Mouse (Mus musculus) neural tube, embryonic 11.5 days (tissue): ENCODE results near the gene Trem1. TPM values are rescaled to one million over a fixed set of nuclear protein-coding genes. Genes with fewer than 3 reads are reported as not detected.

Source experiments
- ATAC-seq: fragments of 200-750 bp; cut with Nextera tagmentation; 2 replicates; pipeline ENCODE4 v1.8.0; 2017; ENCODE audit warnings: moderate number of reproducible peaks, mild to moderate bottlenecking, moderate TSS enrichment, moderate library complexity; ENCODE audit not compliant: insufficient read depth, low FRiP score, low TSS enrichment
- DNase-seq: peaks from one replicate; pipeline ENCODE4 v3.0.0-alpha.2; 2015; ENCODE audit warnings: low spot score
- H3K27ac ChIP-seq: fragments of 300-500 bp; sonication (generic); 2 replicates; pipeline ENCODE4 v1.5.1; 2014; ENCODE audit warnings: low read depth, mild to moderate bottlenecking, low read length
- H3K27me3 ChIP-seq: fragments of 300-500 bp; sonication (generic); 2 replicates; pipeline ENCODE4 v1.6.1; 2014; ENCODE audit warnings: mild to moderate bottlenecking, low read length, mixed read lengths; ENCODE audit not compliant: control insufficient read depth, insufficient read depth
- H3K36me3 ChIP-seq: fragments of 300-500 bp; sonication (generic); 2 replicates; pipeline ENCODE4 v1.6.1; 2014; ENCODE audit warnings: mild to moderate bottlenecking, low read length, moderate library complexity, mixed read lengths; ENCODE audit not compliant: control insufficient read depth, insufficient read depth
- H3K4me1 ChIP-seq: fragments of 300-500 bp; sonication (generic); 2 replicates; pipeline ENCODE4 v1.6.1; 2014; ENCODE audit warnings: low read length, mixed read lengths; ENCODE audit not compliant: control insufficient read depth, insufficient read depth
- H3K4me2 ChIP-seq: fragments of 300-500 bp; sonication (generic); 2 replicates; pipeline ENCODE4 v1.6.1; 2014; ENCODE audit warnings: low read depth, mild to moderate bottlenecking, moderate library complexity
- H3K4me3 ChIP-seq: fragments of 300-500 bp; sonication (generic); 2 replicates; pipeline ENCODE4 v1.5.1; 2014; ENCODE audit warnings: low read depth, low read length
- H3K9ac ChIP-seq: fragments of 300-500 bp; sonication (generic); 2 replicates; pipeline ENCODE4 v1.6.1; 2014; ENCODE audit warnings: mild to moderate bottlenecking, low read length
- H3K9me3 ChIP-seq: fragments of 300-500 bp; sonication (generic); 2 replicates; pipeline ENCODE4 v1.6.1; 2016; ENCODE audit warnings: low read length; ENCODE audit not compliant: control insufficient read depth
- WGBS: fragments of 180-500 bp; shearing (Covaris S2); extraction: QIAGEN DNeasy Blood & Tissue Kit; methylation state at CpG from one replicate; pipeline ENCODE4 v1.1.7; 2014; 5-methylcytosine and 5-hydroxymethylcytosine counted together
- polyA plus RNA-seq: library from polyadenylated mRNA; unstranded; fragments of >200 nt; fragmentation: Nextera tagmentation; extraction: Ambion mirVana; gene quantifications from 2 replicates; pipeline ENCODE4 v1.2.1, GENCODE M21; 2014

The Trem1 gene
- polyA plus RNA-seq, 1 experiment from 2014 or later: 0.07 TPM

DNA sequence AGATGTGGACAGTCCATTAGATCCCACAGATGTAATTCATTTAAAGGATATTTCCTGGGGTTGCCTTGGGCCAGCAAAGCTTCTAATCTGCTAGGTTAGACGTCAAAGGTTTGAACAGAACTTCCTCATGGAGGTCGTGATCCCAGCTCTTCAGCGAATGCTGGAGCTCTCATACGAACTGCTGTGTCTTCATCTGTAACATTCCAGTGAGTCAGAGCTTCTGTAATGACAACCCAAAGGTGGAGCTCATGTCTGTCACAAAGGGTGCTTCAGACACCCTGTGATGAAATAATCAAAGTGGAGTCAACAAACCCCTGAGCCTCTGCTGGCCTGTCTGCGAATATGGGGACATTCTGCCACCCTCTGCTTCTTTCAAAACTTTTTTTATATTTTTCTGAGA, 2.0 kb downstream of the Trem1 start:
- no peaks in the 10 kb centered on the region for H3K27me3 ChIP-seq
- no peaks in the 10 kb centered on the region for H3K36me3 ChIP-seq
- no peak overlapping the region for H3K4me2 ChIP-seq
- no peak overlapping the region for H3K9ac ChIP-seq
- no peaks in the 10 kb centered on the region for H3K9me3 ChIP-seq
- no peak overlapping the region for H3K27ac ChIP-seq
- 75% methylated on average over 5 of the region's 5 CpGs for WGBS
- no peak for DNase-seq
- H3K4me1 ChIP-seq: no peaks in the 10 kb centered on the region
- ATAC-seq: no peak
- H3K4me3 ChIP-seq: no peak overlapping the region

DNA sequence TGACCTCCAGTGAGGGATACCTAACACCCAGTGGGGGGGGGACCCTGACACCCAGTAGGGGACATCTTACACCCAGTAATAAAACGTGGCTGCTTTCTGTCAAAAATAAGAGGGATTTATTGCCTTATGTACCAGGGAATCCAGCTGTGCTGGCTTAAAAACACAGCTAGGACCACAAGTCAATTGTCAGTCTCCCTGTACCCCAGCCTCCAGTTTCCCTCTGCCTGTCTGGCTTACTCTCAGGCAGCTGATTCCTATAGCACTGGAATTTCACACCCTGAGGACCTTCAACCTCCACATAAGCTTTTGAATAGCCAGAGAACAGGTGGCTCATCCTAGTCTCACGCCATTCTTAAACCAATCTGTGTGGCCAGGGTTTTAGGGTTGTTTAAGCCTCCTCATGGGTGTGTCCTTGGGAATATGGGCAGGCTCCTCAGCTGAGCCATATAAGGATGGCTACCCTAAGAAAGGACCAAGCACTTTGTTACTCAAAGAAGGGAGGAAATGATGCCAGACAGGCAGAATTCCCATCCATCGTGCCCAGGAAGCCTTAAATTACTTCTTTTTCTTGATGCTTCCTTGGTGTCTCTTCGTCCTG, 3.3 kb downstream of the Trem1 start:
- Histone ChIP-seq H3K36me3 (no peaks in the 10 kb centered on the region), H3K4me2 (no peak overlapping the region), H3K27me3 (no peaks in the 10 kb centered on the region), H3K9ac (no peak overlapping the region), H3K9me3 (no peaks in the 10 kb centered on the region), H3K4me3 (no peak overlapping the region), H3K4me1 (no peaks in the 10 kb centered on the region), H3K27ac (no peak overlapping the region)
- ATAC-seq (no peak), DNase-seq (no peak)
- WGBS: 33% methylated on average over 4 of the region's 4 CpGs

DNA sequence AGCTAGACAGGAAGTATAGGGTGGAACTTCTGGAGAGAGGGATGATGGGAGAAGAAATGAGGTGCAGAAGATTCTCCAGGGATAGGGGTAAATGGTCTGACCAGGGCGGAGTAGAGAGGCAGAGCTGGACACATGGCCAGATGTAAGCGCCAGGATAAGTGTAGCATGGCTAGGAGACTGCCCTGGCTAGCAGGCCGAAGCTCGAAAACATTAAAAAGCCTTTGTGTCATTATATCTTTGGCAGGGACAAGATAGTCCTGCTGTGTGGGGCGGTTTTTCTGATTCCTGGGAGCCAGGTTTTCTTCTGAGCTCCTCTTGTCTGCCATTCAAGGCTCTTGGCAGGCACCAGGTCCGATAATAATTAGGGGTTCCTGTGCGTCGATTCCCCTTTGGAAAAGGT, 5.1 kb downstream of the Trem1 start:
- ATAC-seq (no peak), DNase-seq (no peak)
- Histone ChIP-seq H3K4me1 (no peaks in the 10 kb centered on the region), H3K9ac (no peak overlapping the region), H3K4me2 (no peak overlapping the region), H3K4me3 (no peak overlapping the region), H3K9me3 (no peaks in the 10 kb centered on the region), H3K27ac (no peak overlapping the region), H3K27me3 (no peaks in the 10 kb centered on the region), H3K36me3 (no peaks in the 10 kb centered on the region)
- 92% methylated on average over 8 of the region's 8 CpGs for WGBS

DNA sequence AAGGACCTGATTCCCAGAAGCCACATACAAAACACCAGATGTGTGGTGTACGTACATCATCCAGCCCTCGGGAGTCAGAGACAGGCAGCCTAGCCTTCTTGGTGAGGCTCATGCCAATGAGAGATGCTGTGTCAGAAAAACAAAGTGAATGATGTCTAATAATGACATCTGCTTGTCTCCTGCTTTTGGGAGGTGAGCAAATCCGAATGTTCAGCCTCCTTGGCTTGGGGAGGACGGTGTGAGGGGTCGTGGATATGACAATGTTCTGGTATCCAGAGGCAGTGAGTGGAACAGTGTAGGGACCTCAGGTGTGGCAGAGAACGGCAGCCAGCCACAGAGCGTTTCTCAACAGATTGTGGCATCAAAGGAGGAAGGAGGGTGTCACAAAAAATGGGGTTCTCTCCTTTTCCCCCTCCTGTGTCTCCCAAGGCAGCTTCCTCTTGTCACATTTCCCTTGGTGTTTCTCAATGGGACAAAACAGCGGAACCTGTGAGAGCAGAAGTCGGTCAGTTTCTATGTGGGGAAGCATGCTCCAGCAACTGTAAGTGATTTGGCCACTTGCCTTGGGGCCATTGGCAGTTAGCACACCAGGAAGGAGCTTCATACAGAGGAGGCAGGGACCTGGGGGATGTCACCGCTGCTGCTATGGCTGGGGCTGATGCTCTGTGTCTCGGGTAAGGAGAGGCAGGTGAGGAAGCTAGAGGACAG, 14.8 kb downstream of the Trem1 start, which contains the start of gene Trem3:
Gene Trem3 (plus strand): TSS at position 557 of the 708 bp plus-strand sequence.
- Histone ChIP-seq H3K4me3 (no peak within 1 kb of the TSS), H3K9ac (no peak within 1 kb of the TSS), H3K36me3 (no peaks in the 10 kb centered on the region), H3K4me1 (no peaks in the 10 kb centered on the region), H3K9me3 (no peaks in the 10 kb centered on the region), H3K27me3 (no peaks in the 10 kb centered on the region), H3K4me2 (no peak within 1 kb of the TSS), H3K27ac (no peak within 1 kb of the TSS)
- WGBS: 84% methylated on average over 11 of the region's 11 CpGs
- ATAC-seq: no peak
- no peak for DNase-seq

DNA sequence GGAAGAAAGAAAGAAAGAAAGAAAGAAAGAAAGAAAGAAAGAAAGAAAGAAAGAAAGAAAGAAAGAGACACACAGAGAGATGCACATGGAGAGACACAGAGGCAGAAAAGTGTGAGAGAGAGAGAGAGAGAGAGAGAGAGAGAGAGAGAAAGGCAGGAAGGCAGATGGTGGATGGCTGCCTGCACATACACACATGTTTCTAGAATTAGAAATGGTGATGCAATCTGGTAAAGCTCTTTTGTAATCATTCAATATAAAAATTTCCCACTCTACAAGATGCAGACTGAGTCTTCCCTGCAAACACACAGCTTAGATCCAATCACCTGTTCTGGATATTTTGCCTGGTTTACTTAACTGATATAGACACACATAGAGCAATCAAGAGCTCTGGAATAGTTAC, 16.5 kb downstream of the Trem1 start:
- Histone ChIP-seq H3K9me3 (no peaks in the 10 kb centered on the region), H3K9ac (no peak overlapping the region), H3K27me3 (no peaks in the 10 kb centered on the region), H3K4me1 (no peaks in the 10 kb centered on the region), H3K4me2 (no peak overlapping the region), H3K4me3 (no peak overlapping the region), H3K36me3 (no peaks in the 10 kb centered on the region), H3K27ac (no peak overlapping the region)
- no peak for DNase-seq
- no peak for ATAC-seq

DNA sequence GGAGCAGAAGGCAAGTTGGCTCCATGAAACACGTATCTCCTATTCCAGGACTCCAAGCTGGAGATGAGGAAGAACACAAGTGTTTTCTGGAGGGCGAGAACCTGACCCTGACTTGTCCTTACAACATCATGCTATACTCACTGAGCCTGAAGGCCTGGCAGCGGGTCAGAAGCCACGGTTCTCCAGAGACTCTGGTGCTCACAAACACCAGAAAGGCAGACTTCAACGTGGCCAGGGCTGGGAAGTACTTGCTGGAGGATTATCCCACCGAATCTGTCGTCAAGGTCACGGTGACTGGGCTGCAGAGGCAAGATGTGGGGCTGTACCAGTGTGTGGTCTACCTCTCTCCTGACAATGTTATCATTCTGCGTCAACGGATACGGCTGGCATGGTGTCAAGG, 16.9 kb downstream of the Trem1 start:
- H3K4me2 ChIP-seq: no peak overlapping the region
- DNase-seq: no peak
- no peaks in the 10 kb centered on the region for H3K4me1 ChIP-seq
- ATAC-seq: no peak
- H3K27me3 ChIP-seq: no peaks in the 10 kb centered on the region
- H3K36me3 ChIP-seq: no peaks in the 10 kb centered on the region
- H3K27ac ChIP-seq: no peak overlapping the region
- H3K4me3 ChIP-seq: no peak overlapping the region
- H3K9ac ChIP-seq: no peak overlapping the region
- H3K9me3 ChIP-seq: no peaks in the 10 kb centered on the region
- WGBS: 86% methylated on average over 11 of the region's 11 CpGs

DNA sequence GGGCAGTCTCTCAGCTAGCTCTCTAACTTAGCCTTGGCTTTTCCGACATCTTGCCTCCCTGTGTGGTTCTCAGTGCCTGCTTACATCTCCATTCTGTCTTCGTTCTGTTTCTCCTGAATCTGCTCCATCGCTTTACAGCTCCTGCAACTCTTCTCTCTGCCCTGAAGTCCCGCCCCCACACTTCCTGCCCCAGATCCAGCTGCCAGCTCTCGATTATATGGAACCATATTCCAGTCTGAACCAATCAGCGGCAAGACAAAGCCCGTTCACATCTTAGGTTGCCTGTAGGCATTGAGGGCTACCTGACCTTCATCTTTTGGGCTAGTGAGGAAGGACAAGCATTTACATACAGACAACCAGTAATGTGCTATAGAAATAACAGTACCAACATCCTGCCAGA, 18.1 kb downstream of the Trem1 start:
- Histone ChIP-seq H3K4me3 (no peak overlapping the region), H3K36me3 (no peaks in the 10 kb centered on the region), H3K4me1 (no peaks in the 10 kb centered on the region), H3K9ac (no peak overlapping the region), H3K27ac (no peak overlapping the region), H3K9me3 (no peaks in the 10 kb centered on the region), H3K27me3 (no peaks in the 10 kb centered on the region), H3K4me2 (no peak overlapping the region)
- 90% methylated on average over 7 of the region's 7 CpGs for WGBS
- ATAC-seq: no peak
- no peak for DNase-seq

DNA sequence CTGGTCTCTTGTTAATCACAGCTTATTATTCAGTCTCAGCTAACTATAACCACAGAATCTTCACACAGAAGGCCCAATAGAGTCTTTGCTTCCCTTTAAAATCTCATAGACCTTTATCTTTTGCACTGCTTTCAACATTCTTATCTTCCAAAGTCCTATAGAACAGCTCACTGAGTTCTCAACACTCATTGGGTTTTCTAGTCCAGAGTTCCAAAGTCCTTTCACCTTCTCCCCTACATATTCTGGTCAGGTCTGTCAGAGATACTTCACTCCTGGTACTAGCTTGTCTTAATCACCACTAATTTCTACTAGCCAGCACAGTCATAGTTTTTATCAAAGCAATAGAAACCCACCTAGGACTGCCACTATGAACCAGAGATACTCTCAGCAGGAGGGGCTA, 24.0 kb downstream of the Trem1 start:
- no peak for ATAC-seq
- Histone ChIP-seq H3K9ac (no peak overlapping the region), H3K9me3 (0 out of 2 replicates have a peak, but pooled peaks cover 8% of the 10 kb centered on the region), H3K4me1 (no peaks in the 10 kb centered on the region), H3K4me3 (no peak overlapping the region), H3K36me3 (no peaks in the 10 kb centered on the region), H3K27me3 (no peaks in the 10 kb centered on the region), H3K27ac (no peak overlapping the region), H3K4me2 (no peak overlapping the region)
- no peak for DNase-seq

DNA sequence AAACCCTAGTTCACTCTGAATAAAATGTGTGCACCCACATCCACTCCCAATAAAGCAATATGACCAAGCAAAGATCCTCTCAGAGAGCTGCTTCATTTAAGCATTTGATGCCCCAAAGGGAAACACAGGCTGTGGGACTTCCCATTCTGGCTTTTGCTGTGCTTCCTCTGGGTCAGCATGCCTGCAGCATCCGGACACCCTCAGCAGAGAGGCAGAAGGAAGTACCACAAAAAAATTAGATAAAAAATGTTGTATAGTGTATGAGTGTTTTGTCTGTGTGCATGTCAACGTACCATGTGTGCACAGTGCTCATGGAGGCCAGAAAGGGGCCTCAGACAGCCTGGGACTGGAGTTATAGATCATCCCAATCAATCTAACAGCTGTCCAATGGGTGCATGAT, 29.3 kb downstream of the Trem1 start:
- H3K4me2 ChIP-seq: no peak overlapping the region
- H3K4me1 ChIP-seq: 0 out of 2 replicates have a peak, but pooled peaks cover 2% of the 10 kb centered on the region
- H3K9me3 ChIP-seq: 0 out of 2 replicates have a peak, but pooled peaks cover 8% of the 10 kb centered on the region
- no peaks in the 10 kb centered on the region for H3K36me3 ChIP-seq
- no peak overlapping the region for H3K27ac ChIP-seq
- no peak overlapping the region for H3K4me3 ChIP-seq
- H3K9ac ChIP-seq: no peak overlapping the region
- WGBS: 91% methylated on average over 2 of the region's 2 CpGs
- no peaks in the 10 kb centered on the region for H3K27me3 ChIP-seq
- ATAC-seq (no peak), DNase-seq (no peak)
